Mouse (Mus musculus) cortical plate, adult 2 months (tissue): ENCODE results near the gene Celsr2. TPM values are rescaled to one million over a fixed set of nuclear protein-coding genes. Genes with fewer than 3 reads are reported as not detected.
A peak's percentile ranks its signal among the peaks of the same experiment; 100 is the strongest.

Experiments used
- H3K27ac ChIP-seq: fragments of 200-500 bp; 2 replicates; pipeline ENCODE4 v1.5.1; 2012; ENCODE audit warnings: low read length, control low read depth, inconsistent platforms; ENCODE audit not compliant: insufficient read depth
- H3K4me1 ChIP-seq: fragments of 200-500 bp; 2 replicates; pipeline ENCODE4 v1.6.1; 2011; ENCODE audit warnings: low read length; ENCODE audit not compliant: control insufficient read depth, insufficient read depth
- H3K4me3 ChIP-seq: fragments of 200-500 bp; 2 replicates; pipeline ENCODE4 v1.5.1; 2011; ENCODE audit warnings: mild to moderate bottlenecking, low read length, control low read depth; ENCODE audit not compliant: insufficient read depth
- CTCF ChIP-seq: fragments of 200-500 bp; IDR thresholded peaks from 2 replicates; pipeline ENCODE4 v1.5.1; 2011; ENCODE audit warnings: mild to moderate bottlenecking, control low read depth, low read length; ENCODE audit not compliant: insufficient read depth; ENCODE audit errors: extremely low read depth
- POLR2A ChIP-seq: fragments of 200-500 bp; IDR thresholded peaks from 2 replicates; pipeline ENCODE4 v1.6.1; 2011; ENCODE audit warnings: mild to moderate bottlenecking, low read length, control low read depth; ENCODE audit not compliant: insufficient read depth; ENCODE audit errors: extremely low read depth
- polyA plus RNA-seq: library from polyadenylated mRNA; depleted of rRNA; stranded (reverse); fragments of >200 nt; gene quantifications from 2 replicates; pipeline ENCODE4 v1.2.3, GENCODE M21; 2012

The Celsr2 gene
- polyA plus RNA-seq, 1 experiment = 61.5 TPM

GRCm38 (mm10) chr3:108380695-108381094 is 34.7 kb downstream of the Celsr2 start:
- H3K4me1 ChIP-seq = peaks cover 4% of the 10 kb centered on the region
- no peak overlapping the region for H3K27ac ChIP-seq
- TF ChIP-seq CTCF = 0 out of 2 replicates have a peak, but pooled peaks have one; percentile 24
- TF ChIP-seq POLR2A = no peak
- no peak overlapping the region for H3K4me3 ChIP-seq

- TF ChIP-seq POLR2A (no peak), CTCF (no peak)
- peak overlapping the region; percentile 60; the same call in 1 of the 2 replicates for H3K27ac ChIP-seq
- H3K4me1 ChIP-seq = peaks cover 4% of the 10 kb centered on the region
- H3K4me3 ChIP-seq = no peak overlapping the region
These were observed 36.3 kb downstream of the Celsr2 start for GRCm38 (mm10) chr3:108378875-108379663.

GRCm38 (mm10) chr3:108372691-108373090 is 42.7 kb downstream of the Celsr2 start:
- H3K4me1 ChIP-seq = no peaks in the 10 kb centered on the region
- H3K27ac ChIP-seq = no peak overlapping the region
- no peak overlapping the region for H3K4me3 ChIP-seq
- TF ChIP-seq POLR2A = no peak
- TF ChIP-seq CTCF = no peak

GRCm38 (mm10) chr3:108372274-108372673 is 43.1 kb downstream of the Celsr2 start:
- no peak for TF ChIP-seq POLR2A
- TF ChIP-seq CTCF = no peak
- Histone ChIP-seq H3K4me3 (no peak overlapping the region), H3K27ac (no peak overlapping the region), H3K4me1 (no peaks in the 10 kb centered on the region)

- no peak overlapping the region for H3K27ac ChIP-seq
- 0 out of 2 replicates have a peak, but pooled peaks cover 2% of the 10 kb centered on the region for H3K4me1 ChIP-seq
- TF ChIP-seq POLR2A (no peak), CTCF (no peak)
These were observed 46.6 kb downstream of the Celsr2 start for GRCm38 (mm10) chr3:108368721-108369120.

GRCm38 (mm10) chr3:108367828-108368227 is 47.5 kb downstream of the Celsr2 start:
- H3K4me3 ChIP-seq = no peak overlapping the region
- peaks cover 6% of the 10 kb centered on the region for H3K4me1 ChIP-seq
- no peak for TF ChIP-seq POLR2A
- TF ChIP-seq CTCF = no peak
- no peak overlapping the region for H3K27ac ChIP-seq

More at GRCm38 (mm10) chr3:108368721-108369120, 46.6 kb downstream of the Celsr2 start:
- H3K4me3 ChIP-seq = no peak overlapping the region

- Histone ChIP-seq H3K4me1 (peaks cover 7% of the 10 kb centered on the region), H3K4me3 (no peak overlapping the region), H3K27ac (no peak overlapping the region)
- no peak for TF ChIP-seq POLR2A
- TF ChIP-seq CTCF = no peak
These were observed 48.2 kb downstream of the Celsr2 start for GRCm38 (mm10) chr3:108367173-108367572.

- TF ChIP-seq CTCF = no peak
- TF ChIP-seq POLR2A = no peak
- no peak within 1 kb of the TSS for H3K4me3 ChIP-seq
- H3K4me1 ChIP-seq = peaks cover 7% of the 10 kb centered on the region
- no peak within 1 kb of the TSS for H3K27ac ChIP-seq
These were observed 50.9 kb downstream of the Celsr2 start, which contains the start of gene Mybphl for GRCm38 (mm10) chr3:108364270-108364995. Gene Mybphl (plus strand): TSS chr3:108364911.

- Histone ChIP-seq H3K27ac (no peak overlapping the region), H3K4me1 (peaks cover 9% of the 10 kb centered on the region), H3K4me3 (no peak overlapping the region)
- no peak for TF ChIP-seq POLR2A
- TF ChIP-seq CTCF = no peak
These were observed 51.7 kb downstream of the Celsr2 start for GRCm38 (mm10) chr3:108363626-108364025.

- H3K27ac ChIP-seq = no peak overlapping the region
- no peak for TF ChIP-seq POLR2A
- H3K4me1 ChIP-seq = peaks cover 12% of the 10 kb centered on the region
- no peak overlapping the region for H3K4me3 ChIP-seq
These were observed 54.5 kb downstream of the Celsr2 start for GRCm38 (mm10) chr3:108360894-108361293.
